Mouse (Mus musculus): ENCODE data around the gene Ppp1cb.

Ppp1cb gene

GRCm38 (mm10) chr5:32443906-32444305 lies 14.7 kb upstream of the Ppp1cb start:
- DNase-seq (ENCODE audit: low spot score) = no peak

DNA sequence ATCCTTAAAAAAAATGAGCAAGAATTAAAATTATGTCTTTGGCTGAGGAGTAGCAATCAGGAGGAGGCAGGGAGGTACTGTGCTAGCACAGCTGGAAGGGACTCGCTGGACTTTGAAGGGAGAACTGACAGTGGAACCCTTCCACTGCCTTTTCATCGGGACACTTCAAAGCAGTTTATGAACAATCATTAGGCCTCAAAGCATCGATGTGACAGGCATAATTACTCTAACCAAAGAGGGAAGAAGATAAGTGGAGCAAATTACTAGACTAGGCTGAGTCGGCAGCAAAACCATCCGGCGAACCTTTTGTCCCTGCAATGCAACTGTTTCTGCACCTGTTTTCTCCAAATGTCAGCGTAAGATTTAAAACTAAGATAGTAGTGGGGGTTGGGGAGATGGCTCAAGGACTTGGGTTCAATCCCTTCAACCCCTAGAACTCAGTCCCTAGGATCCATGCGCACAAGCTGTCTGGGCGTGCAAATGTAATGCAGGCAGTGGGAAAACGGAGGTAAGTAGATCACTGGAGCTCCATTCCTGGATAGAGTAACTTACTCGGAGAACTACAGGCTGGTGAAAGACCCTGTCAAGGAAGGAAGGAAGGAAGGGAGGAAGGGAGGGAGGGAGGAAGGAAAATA lies 13.2 kb upstream of the Ppp1cb start:
- no peak for DNase-seq (ENCODE audit: low spot score)

DNA sequence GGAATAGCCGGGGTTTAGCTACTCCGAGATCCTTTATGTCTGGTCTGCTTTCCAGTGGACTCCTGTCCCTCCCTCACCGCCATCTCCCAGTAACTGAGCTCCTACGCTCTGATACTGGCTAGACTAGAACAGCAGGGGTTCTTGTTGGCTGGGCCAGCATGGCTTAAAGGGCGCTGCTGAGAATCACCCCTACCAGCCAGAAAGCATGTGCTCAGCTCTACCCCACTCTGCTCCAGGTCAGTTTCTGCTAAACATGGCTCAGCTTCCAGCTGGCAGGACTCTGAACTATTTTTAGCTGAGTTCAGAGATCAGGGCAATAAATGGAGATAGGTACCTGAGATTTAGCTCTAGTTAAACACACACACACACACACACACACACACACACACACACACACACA lies 12.2 kb upstream of the Ppp1cb start:
- DNase-seq (ENCODE audit: low spot score) = no peak

GRCm38 (mm10) chr5:32446810-32447209 lies 11.8 kb upstream of the Ppp1cb start:
- DNase-seq (ENCODE audit: low spot score) = no peak

DNA sequence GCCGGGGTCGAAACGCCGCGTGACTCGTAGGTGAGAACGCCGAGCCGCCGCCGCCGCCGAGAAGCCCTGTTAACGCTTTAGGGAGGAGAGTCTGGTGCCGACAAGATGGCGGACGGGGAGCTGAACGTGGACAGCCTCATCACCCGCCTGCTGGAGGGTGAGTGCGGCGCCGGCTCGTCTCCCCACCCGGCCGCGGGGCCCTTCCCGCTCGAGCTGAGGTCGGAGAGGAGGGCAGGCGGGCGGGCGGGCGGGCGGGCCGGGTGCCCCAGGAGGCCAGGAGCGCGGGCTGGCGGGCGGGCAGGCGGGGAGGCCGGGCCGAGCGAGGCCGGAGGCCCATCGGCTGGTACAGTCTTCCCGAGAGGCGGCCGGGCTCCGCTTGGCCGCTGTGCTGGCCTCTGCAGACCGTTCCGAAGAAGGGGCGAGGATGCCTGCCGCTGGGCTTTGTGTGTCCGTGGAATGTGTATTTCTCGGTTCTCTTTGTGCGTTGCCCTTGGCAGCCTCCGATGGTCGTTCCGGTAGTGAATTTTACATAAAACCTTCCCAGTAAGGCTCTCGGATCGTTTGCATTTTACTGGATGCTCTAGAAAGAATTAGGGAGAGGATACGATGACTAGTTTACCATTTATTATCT lies 723 bp downstream of the Ppp1cb start:
- peak; percentile 36 for DNase-seq (ENCODE audit: low spot score)

DNA sequence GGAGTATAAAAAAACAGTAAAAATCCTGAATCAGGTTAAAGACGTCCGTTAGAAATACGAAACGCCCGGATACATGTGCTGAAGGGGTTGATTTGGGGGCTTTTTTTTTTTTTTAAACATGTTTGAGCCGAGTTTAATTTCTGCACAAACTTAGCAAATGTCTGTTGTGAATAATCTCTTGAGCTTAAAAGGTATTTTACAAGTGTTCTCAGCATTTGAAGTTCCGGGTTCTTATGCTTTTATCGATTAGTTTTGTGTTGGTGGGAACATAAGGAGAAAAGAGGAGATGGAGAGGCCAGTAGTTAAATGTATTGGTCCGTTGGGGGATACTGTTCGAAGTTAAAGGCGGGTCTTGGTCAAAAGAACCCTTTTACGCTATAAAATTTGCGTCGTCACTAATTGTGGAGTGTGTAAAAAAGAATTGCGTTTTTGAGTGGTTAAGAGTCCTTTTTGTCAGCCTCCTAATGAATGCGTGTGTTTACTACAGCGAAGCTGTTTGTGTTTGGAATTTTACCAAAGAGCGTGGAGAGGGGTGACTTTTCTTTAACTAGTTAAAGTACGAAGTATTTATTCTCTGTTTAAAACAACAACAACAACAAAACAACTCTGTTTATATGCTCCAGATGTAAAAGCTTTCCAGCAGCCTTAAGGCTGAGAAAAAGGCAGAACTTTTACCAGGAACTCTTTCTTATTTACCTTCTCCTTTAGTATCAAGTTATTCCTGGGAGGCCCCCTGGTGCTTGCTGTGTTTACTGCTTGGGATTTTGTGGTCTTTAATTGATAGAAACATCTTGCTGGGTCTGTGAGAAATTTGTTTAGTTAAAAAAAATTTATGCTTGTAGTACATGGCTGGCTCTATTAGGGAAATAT lies 1.5 kb downstream of the Ppp1cb start:
- peak; percentile 59 for DNase-seq (ENCODE audit: low spot score)

DNA sequence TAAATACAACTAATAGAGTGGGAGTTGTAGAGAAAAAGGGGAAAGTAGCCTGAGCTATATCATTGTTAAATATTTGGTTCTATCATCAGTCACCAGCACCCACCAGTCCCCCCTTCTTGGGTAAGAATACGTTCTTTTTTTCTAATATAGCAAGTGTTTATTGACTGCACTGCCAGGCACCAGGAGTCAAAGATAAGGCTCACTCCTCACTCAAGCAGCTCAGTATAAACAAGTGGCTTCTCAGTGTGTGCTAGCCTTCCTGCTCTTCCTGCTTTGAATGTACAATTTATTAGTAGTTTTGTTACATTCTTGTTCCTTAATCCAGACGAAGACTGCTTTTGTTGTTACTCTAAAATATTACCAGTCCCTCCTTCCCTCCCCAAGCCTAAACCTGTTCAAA lies 2.3 kb downstream of the Ppp1cb start:
- peak; percentile 43 for DNase-seq (ENCODE audit: low spot score)

DNA sequence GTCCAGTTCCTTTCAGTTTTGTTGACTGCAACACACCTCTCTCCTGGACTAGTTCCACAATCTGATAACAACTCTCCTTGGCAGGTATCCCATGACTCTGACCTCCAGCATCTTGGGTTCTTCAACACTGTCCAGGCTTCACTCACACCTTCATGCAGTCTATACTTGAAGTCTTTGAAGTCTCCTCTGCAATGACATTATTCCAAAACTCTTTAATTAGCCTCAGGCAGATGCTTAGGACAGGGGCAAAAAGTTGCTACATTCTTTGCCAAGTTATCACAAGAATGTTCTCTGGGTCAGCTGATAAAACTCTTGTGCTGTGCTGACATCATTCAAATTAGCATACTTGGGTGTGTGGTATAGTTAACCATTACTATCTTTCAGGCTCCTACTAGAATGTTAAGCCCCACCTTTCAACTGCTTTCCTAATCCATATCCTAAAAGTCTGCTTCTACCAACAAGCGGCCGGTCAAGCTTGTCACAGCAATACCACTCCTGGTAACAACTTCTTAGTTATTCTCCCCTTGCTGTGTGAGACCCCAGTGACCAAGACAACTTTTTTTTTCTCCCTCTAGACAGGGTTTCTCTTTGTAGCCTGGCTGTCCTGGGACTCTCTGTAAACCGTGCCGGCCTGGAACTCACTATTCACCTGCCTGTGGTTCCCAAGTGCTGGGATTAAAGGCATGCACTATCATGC lies 13.8 kb downstream of the Ppp1cb start:
- DNase-seq (ENCODE audit: low spot score) = peak; percentile 60

DNA sequence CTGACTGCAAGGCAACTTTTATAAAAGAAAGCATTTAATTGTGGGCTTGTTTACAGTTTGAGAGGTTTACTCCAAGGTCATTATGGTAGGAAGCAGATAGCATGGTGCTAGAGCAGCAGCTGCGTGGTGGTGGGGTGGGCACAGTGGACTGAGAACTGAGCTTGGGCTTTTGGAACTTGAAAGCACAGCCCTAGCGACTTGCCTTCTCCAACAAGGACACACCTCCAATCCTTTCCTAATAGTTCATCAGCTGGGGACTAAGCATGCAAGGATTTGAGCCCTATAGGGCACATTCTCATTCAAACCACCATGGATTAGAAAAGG lies 14.3 kb downstream of the Ppp1cb start:
- DNase-seq (ENCODE audit: low spot score) = no peak

DNA sequence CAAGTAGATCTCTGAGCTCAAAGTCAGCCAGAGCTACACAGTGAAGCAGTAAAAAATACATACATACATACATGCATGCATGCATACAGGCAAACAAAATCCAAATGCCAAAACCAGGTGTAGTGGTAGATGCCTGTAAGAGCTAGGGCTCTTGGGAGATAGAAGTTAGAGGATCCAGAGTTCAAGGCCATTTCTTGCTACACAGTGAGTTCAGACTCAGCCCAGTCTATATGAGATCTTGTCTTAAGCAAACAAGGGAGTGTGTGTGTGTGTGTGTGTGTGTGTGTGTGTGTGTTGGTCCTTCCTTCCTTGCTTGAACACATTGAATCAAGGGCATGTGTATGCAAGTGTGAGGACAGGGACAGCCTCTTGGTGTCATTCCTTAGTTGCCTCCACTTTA lies 17.9 kb downstream of the Ppp1cb start:
- no peak for DNase-seq (ENCODE audit: low spot score)

DNA sequence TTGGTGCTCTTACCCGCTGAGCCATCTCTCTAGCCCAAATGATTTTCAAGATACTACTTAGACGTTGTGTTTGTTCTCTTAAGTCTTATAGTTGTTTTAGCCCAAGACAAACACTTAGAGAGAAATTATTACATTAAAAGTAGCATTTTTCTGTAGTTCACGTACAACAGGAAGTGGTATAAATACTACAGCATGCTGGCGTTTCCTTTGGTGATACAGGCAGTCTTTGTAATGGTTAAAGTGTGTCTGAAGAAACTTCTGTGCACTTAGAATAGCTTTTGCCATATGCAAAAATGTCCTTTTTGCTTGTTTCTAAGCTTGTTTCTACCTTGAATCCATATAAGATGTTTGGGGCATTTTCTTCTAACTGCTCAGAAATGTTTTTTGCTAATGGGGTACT lies 20.3 kb downstream of the Ppp1cb start:
- DNase-seq (ENCODE audit: low spot score) = no peak

DNA sequence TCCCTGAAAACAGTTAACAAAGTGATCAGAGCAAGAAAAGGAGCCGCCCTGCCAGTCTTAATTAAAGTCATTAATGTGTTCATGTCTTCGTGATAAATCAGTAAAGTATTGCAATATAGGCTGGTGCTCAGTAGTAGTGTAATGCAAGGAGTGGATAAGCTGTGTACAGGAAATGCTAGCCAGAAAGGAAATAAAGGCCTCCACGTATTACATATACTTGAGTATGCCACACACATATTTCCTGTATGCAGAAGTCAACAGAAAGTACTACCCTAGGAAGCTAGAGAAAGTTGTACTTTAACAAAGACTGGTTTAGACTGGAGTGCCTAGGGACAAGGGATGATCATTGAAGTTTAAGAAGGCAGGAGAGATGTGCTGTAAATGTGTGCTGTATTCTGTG lies 26.8 kb downstream of the Ppp1cb start:
- no peak for DNase-seq (ENCODE audit: low spot score)

- no peak for DNase-seq (ENCODE audit: low spot score)
Observed at GRCm38 (mm10) chr5:32488044-32488443, 29.4 kb downstream of the Ppp1cb start.

- no peak for DNase-seq (ENCODE audit: low spot score)
Observed at GRCm38 (mm10) chr5:32494084-32494700, 35.5 kb downstream of the Ppp1cb start.

DNA sequence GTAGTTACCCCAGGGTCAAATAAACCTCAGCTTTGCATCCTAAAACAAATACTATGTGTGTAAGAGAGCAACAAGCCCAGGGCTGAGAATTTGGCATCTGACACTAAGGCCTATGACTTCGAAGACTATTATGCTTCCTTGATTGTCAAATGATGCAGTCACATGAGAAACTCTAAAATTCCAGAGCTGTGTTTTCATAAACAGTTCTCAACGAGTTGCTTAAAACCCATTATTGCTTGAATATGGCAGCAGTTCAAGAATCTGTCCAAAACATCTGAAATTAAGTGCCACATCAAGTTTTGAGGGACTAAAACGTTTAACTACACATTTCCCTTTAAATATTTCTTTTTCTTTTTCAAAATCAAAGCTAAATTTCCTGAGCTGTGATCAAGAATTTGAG lies 50.1 kb downstream of the Ppp1cb start:
- DNase-seq (ENCODE audit: low spot score) = no peak

DNA sequence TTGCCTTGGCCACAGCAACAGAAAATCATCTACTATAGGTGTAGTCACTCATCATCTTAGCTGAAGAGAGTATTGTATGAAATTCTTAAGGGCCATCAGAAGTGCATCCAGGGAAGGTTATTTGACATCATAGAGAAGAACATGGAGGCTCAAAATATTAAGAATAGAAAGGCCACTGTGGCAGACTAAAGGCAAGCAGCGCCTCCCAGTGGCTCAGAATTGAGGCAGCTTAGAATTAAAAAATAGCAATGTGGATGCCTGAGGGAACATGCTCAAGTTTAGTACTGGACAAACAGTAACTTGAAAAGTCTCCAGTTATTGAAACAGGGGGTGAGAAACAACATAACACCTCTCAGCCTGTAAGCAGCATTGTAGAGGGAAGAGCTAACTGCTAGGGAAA lies 61.7 kb downstream of the Ppp1cb start:
- no peak for DNase-seq (ENCODE audit: low spot score)

- DNase-seq (ENCODE audit: low spot score) = no peak
Observed at GRCm38 (mm10) chr5:32549449-32549848, 90.8 kb downstream of the Ppp1cb start.

- DNase-seq (ENCODE audit: low spot score) = no peak
Observed at GRCm38 (mm10) chr5:32564697-32565096, 106.1 kb downstream of the Ppp1cb start.

All from c-Kit-positive CD71-positive TER-119-positive erythroid progenitor cells, embryonic 14.5 days (primary cell).